Mouse (Mus musculus): ENCODE measurements around the gene Appl2. TPM values are rescaled to one million over a fixed set of nuclear protein-coding genes. Genes with fewer than 3 reads are reported as not detected.

Appl2 gene
- total and polyA plus RNA-seq, 3 experiments, result 11.1 to 26.3 (median 15.7) TPM

DNA sequence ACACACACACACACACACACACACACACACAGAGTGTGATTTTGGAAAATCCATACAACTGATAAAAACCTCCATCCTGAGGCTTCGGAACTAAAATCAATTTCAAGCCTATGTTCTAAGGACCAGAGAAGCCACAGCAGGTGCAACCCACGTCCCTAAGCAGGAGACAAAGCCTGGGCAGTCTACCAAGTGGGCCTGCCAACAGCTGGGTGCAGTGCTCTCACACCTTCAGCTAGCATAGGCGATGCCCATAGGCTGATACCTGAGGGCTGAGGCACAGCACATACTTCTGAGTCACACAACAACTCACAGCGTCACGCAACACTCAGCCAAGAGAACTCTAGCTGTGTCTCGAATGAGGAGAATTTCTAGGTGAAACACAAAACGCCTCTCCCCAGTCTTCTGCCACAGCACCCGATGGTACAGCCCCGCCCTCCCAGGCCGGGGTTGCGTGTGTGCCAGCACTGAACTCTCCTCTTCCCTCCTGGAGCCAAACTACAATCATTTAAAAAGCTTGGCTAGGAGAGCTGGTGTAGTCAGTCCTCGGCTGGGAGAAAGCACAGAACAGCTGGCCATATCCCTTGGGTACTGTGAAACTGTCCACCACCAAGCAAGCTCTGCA lies 29.6 kb downstream of the Appl2 start:
- H3K9me3 ChIP-seq (replicated peaks), result no peaks in the 10 kb centered on the region
- H3K4me3 ChIP-seq (ENCODE audit: low read depth, low read length), result no peak overlapping the region
- H3K27me3 ChIP-seq (ENCODE audit: insufficient read depth, low read length), result peaks cover 29% of the 10 kb centered on the region
- DNase-seq (ENCODE audit: low spot score) (no peak), ATAC-seq (ENCODE audit: extremely low read depth, insufficient number of reproducible peaks, low FRiP score, poor library complexity, severe bottlenecking) (no peak)
- H3K4me1 ChIP-seq (ENCODE audit: insufficient read depth, low read depth, low read length), result no peaks in the 10 kb centered on the region; the same call in 1 of the 2 replicates
- TF ChIP-seq CTCF (IDR thresholded peaks at IDR 0.05; ENCODE audit: low read depth, low read length), result no peak
- no peak for TF ChIP-seq TAL1 (conservative IDR thresholded peaks at IDR 0.05; ENCODE audit: low read depth, low read length)
- TF ChIP-seq GATA2 (IDR thresholded peaks at IDR 0.05; ENCODE audit: borderline replicate concordance, low read depth, low read length), result no peak
- TF ChIP-seq POLR2AphosphoS5 (IDR thresholded peaks at IDR 0.05; ENCODE audit: insufficient replicate concordance, low read depth, low read length), result no peak
- TF ChIP-seq GATA1 (IDR thresholded peaks at IDR 0.05; ENCODE audit: borderline replicate concordance, low read length), result no peak
- H3K36me3 ChIP-seq (replicated peaks), result no peaks in the 10 kb centered on the region

GRCm38 (mm10) chr10:83617366-83617765 lies 31.2 kb downstream of the Appl2 start:
- H3K4me3 ChIP-seq (ENCODE audit: low read depth, low read length), result no peak overlapping the region
- ATAC-seq (ENCODE audit: extremely low read depth, insufficient number of reproducible peaks, low FRiP score, poor library complexity, severe bottlenecking), result no peak; the same call in 1 of the 2 replicates
- H3K9me3 ChIP-seq (replicated peaks), result no peaks in the 10 kb centered on the region
- no peak for TF ChIP-seq GATA1 (IDR thresholded peaks at IDR 0.05; ENCODE audit: borderline replicate concordance, low read length)
- peak; percentile 80 for TF ChIP-seq CTCF (IDR thresholded peaks at IDR 0.05; ENCODE audit: low read depth, low read length)
- peaks cover 5% of the 10 kb centered on the region for H3K36me3 ChIP-seq (replicated peaks)
- peaks cover 26% of the 10 kb centered on the region for H3K27me3 ChIP-seq (ENCODE audit: insufficient read depth, low read length)
- no peaks in the 10 kb centered on the region; the same call in 1 of the 2 replicates for H3K4me1 ChIP-seq (ENCODE audit: insufficient read depth, low read depth, low read length)
- peak; percentile 32 for DNase-seq (ENCODE audit: low spot score)

- Histone ChIP-seq H3K27me3 (ENCODE audit: insufficient read depth, low read length) (peaks cover 11% of the 10 kb centered on the region), H3K4me3 (ENCODE audit: low read depth, low read length) (no peak overlapping the region), H3K36me3 (replicated peaks) (peaks cover 40% of the 10 kb centered on the region), H3K9me3 (replicated peaks) (no peaks in the 10 kb centered on the region), H3K4me1 (ENCODE audit: insufficient read depth, low read depth, low read length) (no peaks in the 10 kb centered on the region)
- ATAC-seq (ENCODE audit: extremely low read depth, insufficient number of reproducible peaks, low FRiP score, poor library complexity, severe bottlenecking) (no peak), DNase-seq (ENCODE audit: low spot score) (no peak)
- TF ChIP-seq POLR2AphosphoS5 (IDR thresholded peaks at IDR 0.05; ENCODE audit: insufficient replicate concordance, low read depth, low read length) (no peak), GATA1 (IDR thresholded peaks at IDR 0.05; ENCODE audit: borderline replicate concordance, low read length) (no peak), GATA2 (IDR thresholded peaks at IDR 0.05; ENCODE audit: borderline replicate concordance, low read depth, low read length) (no peak), TAL1 (conservative IDR thresholded peaks at IDR 0.05; ENCODE audit: low read depth, low read length) (no peak), CTCF (IDR thresholded peaks at IDR 0.05; ENCODE audit: low read depth, low read length) (no peak)
These were observed 35.8 kb downstream of the Appl2 start for GRCm38 (mm10) chr10:83612648-83613215.

DNA sequence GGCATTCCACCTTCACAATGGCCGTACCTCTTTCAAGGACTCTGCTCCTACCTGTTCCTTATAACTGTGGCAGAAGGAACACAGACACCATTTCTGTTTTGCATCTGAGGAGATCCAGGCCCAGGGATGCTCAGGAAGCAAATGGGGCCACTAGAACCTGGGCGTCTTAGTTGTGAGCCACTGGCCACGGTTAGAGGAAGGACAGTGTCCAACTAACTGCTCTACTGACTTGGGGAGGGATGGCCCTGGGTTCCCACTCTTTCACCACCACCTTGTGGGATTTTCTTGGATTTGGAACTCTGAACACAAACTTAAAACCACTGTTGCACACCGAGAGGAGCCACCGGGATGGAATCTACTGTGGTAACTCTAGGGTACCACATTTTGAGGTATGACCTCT lies 36.7 kb downstream of the Appl2 start:
- Histone ChIP-seq H3K9me3 (replicated peaks) (no peaks in the 10 kb centered on the region), H3K27me3 (ENCODE audit: insufficient read depth, low read length) (peaks cover 11% of the 10 kb centered on the region), H3K4me1 (ENCODE audit: insufficient read depth, low read depth, low read length) (no peaks in the 10 kb centered on the region), H3K36me3 (replicated peaks) (peaks cover 48% of the 10 kb centered on the region), H3K4me3 (ENCODE audit: low read depth, low read length) (no peak overlapping the region)
- DNase-seq (ENCODE audit: low spot score), result no peak
- TF ChIP-seq GATA1 (IDR thresholded peaks at IDR 0.05; ENCODE audit: borderline replicate concordance, low read length) (no peak), CTCF (IDR thresholded peaks at IDR 0.05; ENCODE audit: low read depth, low read length) (no peak), POLR2AphosphoS5 (IDR thresholded peaks at IDR 0.05; ENCODE audit: insufficient replicate concordance, low read depth, low read length) (no peak), TAL1 (conservative IDR thresholded peaks at IDR 0.05; ENCODE audit: low read depth, low read length) (no peak), GATA2 (IDR thresholded peaks at IDR 0.05; ENCODE audit: borderline replicate concordance, low read depth, low read length) (no peak)
- no peak for ATAC-seq (ENCODE audit: extremely low read depth, insufficient number of reproducible peaks, low FRiP score, poor library complexity, severe bottlenecking)

- Histone ChIP-seq H3K27me3 (ENCODE audit: insufficient read depth, low read length) (peaks cover 5% of the 10 kb centered on the region; the same call in 1 of the 2 replicates), H3K4me1 (ENCODE audit: insufficient read depth, low read depth, low read length) (no peaks in the 10 kb centered on the region), H3K36me3 (replicated peaks) (peaks cover 57% of the 10 kb centered on the region), H3K4me3 (ENCODE audit: low read depth, low read length) (no peak overlapping the region), H3K9me3 (replicated peaks) (no peaks in the 10 kb centered on the region)
- TF ChIP-seq TAL1 (conservative IDR thresholded peaks at IDR 0.05; ENCODE audit: low read depth, low read length) (no peak), GATA1 (IDR thresholded peaks at IDR 0.05; ENCODE audit: borderline replicate concordance, low read length) (no peak), POLR2AphosphoS5 (IDR thresholded peaks at IDR 0.05; ENCODE audit: insufficient replicate concordance, low read depth, low read length) (no peak), GATA2 (IDR thresholded peaks at IDR 0.05; ENCODE audit: borderline replicate concordance, low read depth, low read length) (no peak), CTCF (IDR thresholded peaks at IDR 0.05; ENCODE audit: low read depth, low read length) (no peak)
- ATAC-seq (ENCODE audit: extremely low read depth, insufficient number of reproducible peaks, low FRiP score, poor library complexity, severe bottlenecking) (no peak), DNase-seq (ENCODE audit: low spot score) (no peak)
These were observed 38.0 kb downstream of the Appl2 start for GRCm38 (mm10) chr10:83610518-83610917.

DNA sequence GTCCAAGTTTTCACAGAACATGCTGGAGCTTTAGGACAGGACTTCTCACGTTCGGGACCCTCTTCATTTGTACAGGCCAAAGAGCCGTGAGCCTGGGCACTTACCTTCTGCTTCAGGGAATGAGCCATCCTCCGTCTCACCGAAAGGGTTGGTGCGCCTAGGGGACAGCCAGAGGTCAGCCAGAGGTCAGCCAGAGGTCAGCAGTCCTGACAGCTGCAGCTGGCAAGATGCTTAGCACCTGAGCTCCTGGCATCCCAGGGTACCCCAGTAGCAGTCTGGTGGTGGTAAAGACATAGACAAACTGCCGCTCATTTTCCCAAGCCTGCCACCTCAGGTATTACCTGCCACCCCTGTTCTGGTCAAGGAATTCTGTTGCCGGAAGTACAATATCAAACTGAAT lies 39.9 kb downstream of the Appl2 start:
- DNase-seq (ENCODE audit: low spot score), result no peak
- H3K4me1 ChIP-seq (ENCODE audit: insufficient read depth, low read depth, low read length), result no peaks in the 10 kb centered on the region
- no peak overlapping the region for H3K4me3 ChIP-seq (ENCODE audit: low read depth, low read length)
- no peak for ATAC-seq (ENCODE audit: extremely low read depth, insufficient number of reproducible peaks, low FRiP score, poor library complexity, severe bottlenecking)
- no peaks in the 10 kb centered on the region for H3K9me3 ChIP-seq (replicated peaks)
- H3K27me3 ChIP-seq (ENCODE audit: insufficient read depth, low read length), result no peaks in the 10 kb centered on the region
- no peak for TF ChIP-seq TAL1 (conservative IDR thresholded peaks at IDR 0.05; ENCODE audit: low read depth, low read length)
- TF ChIP-seq POLR2AphosphoS5 (IDR thresholded peaks at IDR 0.05; ENCODE audit: insufficient replicate concordance, low read depth, low read length), result no peak
- TF ChIP-seq GATA1 (IDR thresholded peaks at IDR 0.05; ENCODE audit: borderline replicate concordance, low read length), result no peak
- no peak for TF ChIP-seq GATA2 (IDR thresholded peaks at IDR 0.05; ENCODE audit: borderline replicate concordance, low read depth, low read length)
- TF ChIP-seq CTCF (IDR thresholded peaks at IDR 0.05; ENCODE audit: low read depth, low read length), result no peak
- H3K36me3 ChIP-seq (replicated peaks), result peaks cover 69% of the 10 kb centered on the region
